Comparison of ENCODE assay signal across 8 mouse cellular contexts in genomic region chr17:47504941-47505346, GRCm38 (mm10). TPM values are rescaled to one million over a fixed set of nuclear protein-coding genes. Genes with fewer than 3 reads are reported as not detected.
DNase-seq lines count a peak whose midpoint lies in the region; ATAC-seq lines count a peak whose summit lies in the region.

Gene Ccnd3, plus strand, starts transcription at chr17:47505051.

- peak within 1 kb of the TSS; percentile 51 for H3K4me3 ChIP-seq in heart, embryonic 12.5 days
- H3K4me3 ChIP-seq in kidney, embryonic 15.5 days (replicated peaks) = peak within 1 kb of the TSS; percentile 50
- H3K4me3 ChIP-seq in midbrain, embryonic 16.5 days (ENCODE audit: low read depth, low read length) = peak within 1 kb of the TSS; percentile 30

- H3K27me3 ChIP-seq in heart, embryonic 12.5 days (replicated peaks) = no peaks in the 10 kb centered on the region
- H3K27me3 ChIP-seq in kidney, embryonic 15.5 days = no peaks in the 10 kb centered on the region
- H3K27me3 ChIP-seq in midbrain, embryonic 16.5 days (ENCODE audit: control insufficient read depth, insufficient read depth, low read depth, low read length) = no peaks in the 10 kb centered on the region

- H3K4me1 ChIP-seq in heart, embryonic 12.5 days (replicated peaks) = peaks cover 50% of the 10 kb centered on the region
- peaks cover 51% of the 10 kb centered on the region for H3K4me1 ChIP-seq in kidney, embryonic 15.5 days
- peaks cover 12% of the 10 kb centered on the region for H3K4me1 ChIP-seq in midbrain, embryonic 16.5 days (ENCODE audit: control insufficient read depth, insufficient read depth, low read length)

- 1% methylated on average over 22 of the region's 22 CpGs for WGBS in heart, embryonic 12.5 days
- 1% methylated on average over 22 of the region's 22 CpGs for WGBS in kidney, embryonic 15.5 days
- 3% methylated on average over 22 of the region's 22 CpGs for WGBS in midbrain, embryonic 16.5 days

- no peaks in the 10 kb centered on the region for H3K9me3 ChIP-seq in heart, embryonic 12.5 days (replicated peaks)
- H3K9me3 ChIP-seq in kidney, embryonic 15.5 days (replicated peaks) = no peaks in the 10 kb centered on the region
- H3K9me3 ChIP-seq in midbrain, embryonic 16.5 days (replicated peaks; ENCODE audit: control insufficient read depth, low read length, poor library complexity, severe bottlenecking) = no peaks in the 10 kb centered on the region

- DNase-seq in adrenal gland, postnatal 10 days = peak; percentile 78
- peak; percentile 70 for DNase-seq in fibroblast of lung, adult 2 months (ENCODE audit: low read depth)
- DNase-seq in liver = peak; percentile 70
- peak; percentile 66 to 73 for DNase-seq in spleen, postnatal 14 days (ENCODE audit: low spot score in 2 of 2)
- DNase-seq in cerebellum, adult 11-12 months = no peak

- peak within 1 kb of the TSS; percentile 80 for H3K4me2 ChIP-seq in heart, embryonic 12.5 days
- peak within 1 kb of the TSS; percentile 80 for H3K4me2 ChIP-seq in kidney, embryonic 15.5 days
- H3K4me2 ChIP-seq in midbrain, embryonic 16.5 days (ENCODE audit: low read length) = peak within 1 kb of the TSS; percentile 57

- H3K36me3 ChIP-seq in heart, embryonic 12.5 days = peaks cover 11% of the 10 kb centered on the region
- H3K36me3 ChIP-seq in kidney, embryonic 15.5 days = peaks cover 11% of the 10 kb centered on the region
- no peaks in the 10 kb centered on the region for H3K36me3 ChIP-seq in midbrain, embryonic 16.5 days (ENCODE audit: control insufficient read depth, insufficient read depth, low read length)

- peak within 1 kb of the TSS; percentile 71 for H3K9ac ChIP-seq in heart, embryonic 12.5 days
- H3K9ac ChIP-seq in kidney, embryonic 15.5 days = peak within 1 kb of the TSS; percentile 53
- peak within 1 kb of the TSS; percentile 50 for H3K9ac ChIP-seq in midbrain, embryonic 16.5 days (ENCODE audit: low read depth, low read length)

- ATAC-seq in heart, embryonic 12.5 days (ENCODE audit: insufficient number of reproducible peaks, low FRiP score) = peak; percentile 57
- 0 out of 2 replicates have a peak, but pooled peaks have one; percentile 7 for ATAC-seq in kidney, embryonic 15.5 days (replicated peaks; ENCODE audit: low FRiP score)
- ATAC-seq in midbrain, embryonic 16.5 days = no peak

- H3K27ac ChIP-seq in heart, embryonic 12.5 days (ENCODE audit: poor library complexity, severe bottlenecking) = peak within 1 kb of the TSS; percentile 11
- H3K27ac ChIP-seq in kidney, embryonic 15.5 days = peak within 1 kb of the TSS; percentile 76
- no peak within 1 kb of the TSS for H3K27ac ChIP-seq in midbrain, embryonic 16.5 days (ENCODE audit: low read length)

RNA-seq across cellular contexts. Expression of gene Ccnd3, which starts in this region (rescaled TPM):
- 100 to 1,000 TPM; 178 to 185 TPM for total RNA-seq in adrenal gland, postnatal 10 days (2021)
- 533 and 538 TPM in 2 replicates for polyA plus RNA-seq in heart, embryonic 12.5 days (2016; fragmentation: Nextera tagmentation; extraction: Ambion mirVana)
- 272 and 294 TPM in 2 replicates for polyA plus RNA-seq in kidney, embryonic 15.5 days (2015; fragmentation: Nextera tagmentation; extraction: Ambion mirVana)
- 58.4 and 61.4 TPM in 2 replicates for polyA plus RNA-seq in midbrain, embryonic 16.5 days (2015; fragmentation: Nextera tagmentation; extraction: Ambion mirVana)
